Mouse (Mus musculus): ENCODE measurements around the gene Yeats4.

DNA sequence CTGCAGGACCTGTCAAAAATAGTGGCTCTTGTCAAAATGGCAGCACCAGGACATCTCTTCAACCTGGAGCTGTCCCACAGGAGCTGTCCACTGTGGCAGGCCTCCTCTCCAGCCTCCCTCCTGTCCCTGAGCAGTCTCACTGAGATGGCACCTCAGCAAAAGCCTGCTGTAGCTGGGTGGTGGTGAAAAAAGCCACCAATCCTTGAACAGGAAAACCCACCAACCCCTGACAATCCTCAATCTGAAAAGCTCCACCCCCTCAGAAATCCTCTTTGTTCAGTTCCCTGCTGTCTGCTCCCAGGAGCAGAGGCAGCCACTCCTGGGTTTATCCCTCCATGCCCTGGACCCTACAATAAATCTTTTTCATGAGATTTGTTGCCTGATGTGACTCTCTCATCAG lies 35.6 kb upstream of the Yeats4 start:
- TF ChIP-seq CTCF (IDR thresholded peaks at IDR 0.05; ENCODE audit: insufficient read depth, low read length) (no peak), POLR2A (IDR thresholded peaks at IDR 0.05; ENCODE audit: borderline replicate concordance, extremely low read depth, low read depth, low read length) (no peak)
